Mouse (Mus musculus) erythroblast, adult 5-6 weeks (primary cell): ENCODE measurements around the gene Acoxl. TPM values are rescaled to one million over a fixed set of nuclear protein-coding genes. Genes with fewer than 3 reads are reported as not detected.
A peak's percentile ranks its signal among the peaks of the same experiment; 100 is the strongest.

Experiments used
- ATAC-seq: replicated peaks from 2 replicates; pipeline ENCODE4 v1.8.0; 2016; ENCODE audit warnings: moderate number of reproducible peaks, mild to moderate bottlenecking, moderate TSS enrichment, inconsistent platforms; ENCODE audit not compliant: poor library complexity, low FRiP score, severe bottlenecking
- total RNA-seq, 2 experiments: library from RNA; stranded (forward) in 1 of 2; stranded (reverse) in 1 of 2; fragments of 150-400 nt in 1 of 2; fragments of 200-764, 138-1000 nt in 1 of 2; gene quantifications; 2 replicates each; pipeline versions ENCODE4 v1.2.3 to v1.2.4; 2015 to 2017; ENCODE audit warnings: low replicate concordance in 2 of 2

Gene Acoxl
- total RNA-seq, 2 experiments from 2014 or later = not detected

- ATAC-seq = peak; percentile 25
Observed at GRCm38 (mm10) chr2:128127691-128128292, 289.1 kb downstream of the Acoxl start.

DNA sequence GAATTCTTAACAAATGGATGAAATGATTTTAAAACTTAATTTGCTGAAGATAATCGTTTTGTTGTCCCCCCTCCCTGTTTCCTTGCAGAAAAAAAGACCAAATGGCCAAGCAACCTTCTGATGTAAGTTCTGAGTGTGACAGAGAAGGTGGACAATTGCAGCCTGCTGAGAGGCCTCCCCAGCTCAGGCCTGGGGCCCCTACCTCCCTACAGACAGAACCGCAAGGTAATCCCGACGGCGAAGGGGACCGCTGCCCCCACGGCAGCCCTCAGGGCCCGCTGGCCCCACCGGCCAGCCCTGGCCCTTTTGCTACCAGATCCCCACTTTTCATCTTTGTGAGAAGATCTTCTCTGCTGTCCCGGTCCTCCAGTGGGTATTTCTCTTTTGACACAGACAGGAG, 289.9 kb downstream of the Acoxl start:
- no peak for ATAC-seq

DNA sequence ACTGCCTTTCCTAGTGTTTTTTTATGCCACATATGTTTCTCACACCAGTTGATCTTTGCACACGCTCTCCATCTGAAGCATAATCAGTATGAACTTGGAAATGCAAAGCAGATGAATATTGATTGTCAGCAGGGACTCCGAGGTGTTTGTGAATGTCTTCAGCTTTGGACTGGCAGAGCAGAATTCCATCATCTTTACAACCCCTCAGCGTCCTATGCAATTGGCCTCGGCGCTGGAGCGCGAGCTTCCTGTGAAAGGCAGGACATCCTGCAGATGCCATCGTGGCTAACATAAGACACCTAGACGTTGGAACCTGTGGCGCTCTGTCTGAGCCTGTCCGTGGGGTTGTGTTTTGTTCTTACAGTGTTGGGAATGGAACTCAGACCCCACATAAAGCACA, 292.8 kb downstream of the Acoxl start:
- ATAC-seq = no peak

- ATAC-seq = no peak
Observed at GRCm38 (mm10) chr2:128132635-128133034, 294.0 kb downstream of the Acoxl start.

DNA sequence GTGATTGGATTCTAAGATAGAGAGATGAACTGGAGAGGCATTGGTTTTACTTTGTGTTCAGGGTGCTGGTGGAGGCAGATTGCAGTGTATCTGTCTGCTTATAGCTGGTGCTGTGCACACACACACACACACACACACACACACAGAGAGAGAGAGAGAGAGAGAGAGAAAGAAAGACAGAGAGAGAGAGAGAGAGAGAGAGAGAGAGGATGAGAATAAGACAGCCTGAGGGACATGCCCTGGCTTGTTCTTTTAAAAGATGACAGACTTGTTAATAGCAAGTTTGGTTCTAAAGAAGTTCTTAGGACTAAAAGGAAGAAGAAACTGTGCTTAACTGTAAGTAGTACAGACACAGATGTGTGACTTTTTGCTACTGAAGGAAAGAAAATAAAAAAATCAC, 295.2 kb downstream of the Acoxl start:
- ATAC-seq = no peak

GRCm38 (mm10) chr2:128134474-128134873, 295.8 kb downstream of the Acoxl start:
- ATAC-seq = no peak

- no peak for ATAC-seq
Observed at GRCm38 (mm10) chr2:128134948-128135347, 296.3 kb downstream of the Acoxl start.

- ATAC-seq = no peak
Observed at GRCm38 (mm10) chr2:128136769-128137433, 298.2 kb downstream of the Acoxl start.

GRCm38 (mm10) chr2:128137480-128138276, 299.0 kb downstream of the Acoxl start:
- no peak for ATAC-seq

- ATAC-seq = no peak
Observed at GRCm38 (mm10) chr2:128138924-128139323, 300.2 kb downstream of the Acoxl start.

- ATAC-seq = no peak
Observed at GRCm38 (mm10) chr2:128139781-128140180, 301.1 kb downstream of the Acoxl start.

DNA sequence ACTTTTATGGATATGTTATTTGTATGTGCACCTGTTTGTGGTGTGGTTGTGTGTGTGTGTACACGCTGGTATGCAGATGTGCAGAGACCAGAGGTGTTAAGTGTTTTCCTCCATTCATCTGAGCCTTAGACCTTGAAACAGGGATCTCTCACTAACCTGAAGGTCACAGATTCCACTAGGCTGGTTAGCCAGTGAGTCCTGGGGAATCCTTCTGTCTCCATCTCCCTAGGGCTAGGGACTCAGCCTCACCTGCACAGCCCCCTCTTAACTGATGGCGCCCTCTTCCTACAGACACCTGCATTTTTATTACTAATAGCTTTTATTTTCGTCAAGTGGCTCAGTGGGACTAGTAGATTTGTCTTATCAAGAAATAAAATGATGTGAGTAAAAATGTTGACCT, 301.5 kb downstream of the Acoxl start:
- ATAC-seq = no peak

DNA sequence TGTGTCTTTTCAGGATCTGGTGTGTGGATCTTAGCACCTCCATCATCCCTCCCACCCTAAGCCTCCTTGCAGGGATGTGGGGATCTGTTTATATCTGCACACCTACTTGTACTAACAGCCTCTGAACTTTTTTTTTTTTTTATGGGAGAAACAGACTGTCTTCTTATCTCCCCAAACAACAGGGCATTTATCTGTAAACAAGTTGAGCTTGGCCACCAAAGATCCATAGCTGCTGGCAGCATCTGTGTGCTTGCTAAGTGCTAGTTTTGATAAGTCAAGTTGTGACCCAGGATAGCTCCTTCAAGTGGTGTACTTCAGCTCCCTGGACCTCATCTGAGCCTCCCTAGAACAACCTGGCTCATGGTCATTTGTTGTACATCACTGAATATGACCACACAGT, 305.3 kb downstream of the Acoxl start:
- ATAC-seq = peak; percentile 40; the same call in 1 of the 2 replicates

DNA sequence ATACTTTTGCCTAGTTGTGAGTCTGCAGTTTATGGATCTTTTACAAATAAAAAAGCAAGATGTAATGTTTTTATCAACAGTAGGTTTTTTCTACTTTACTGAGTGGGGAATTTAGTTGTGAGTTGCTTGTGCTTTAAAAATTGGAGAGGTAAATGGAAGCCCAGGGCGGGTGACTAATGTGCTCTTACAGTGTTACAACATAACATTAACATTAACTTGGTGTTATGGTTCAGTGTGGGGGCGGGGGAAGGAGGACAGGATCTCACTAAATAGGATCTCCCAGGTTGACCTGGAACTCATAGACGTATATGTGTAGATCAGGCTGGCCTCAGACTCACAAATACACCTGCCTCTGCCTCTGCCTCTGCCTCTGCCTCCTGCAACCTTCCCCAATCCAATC, 306.8 kb downstream of the Acoxl start:
- no peak for ATAC-seq

DNA sequence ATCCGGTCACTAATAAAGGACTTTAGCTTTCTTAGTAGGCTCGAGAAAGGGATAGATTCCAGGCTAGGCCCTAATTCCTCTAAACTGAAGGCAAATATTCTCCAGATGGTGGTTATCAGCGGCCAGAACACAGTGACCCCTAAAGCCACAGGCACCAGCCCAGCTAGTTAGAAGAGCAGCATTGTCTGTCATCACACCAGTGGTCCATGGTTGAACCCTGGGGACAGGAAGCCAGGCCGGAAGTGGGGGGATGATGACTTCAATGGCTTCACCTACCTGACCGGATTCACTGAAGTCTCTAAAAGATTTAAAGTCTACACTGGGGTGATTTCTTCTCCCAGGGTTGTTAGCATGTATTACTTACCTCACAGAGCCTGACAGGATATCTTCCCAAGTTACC, 310.9 kb downstream of the Acoxl start:
- no peak for ATAC-seq

DNA sequence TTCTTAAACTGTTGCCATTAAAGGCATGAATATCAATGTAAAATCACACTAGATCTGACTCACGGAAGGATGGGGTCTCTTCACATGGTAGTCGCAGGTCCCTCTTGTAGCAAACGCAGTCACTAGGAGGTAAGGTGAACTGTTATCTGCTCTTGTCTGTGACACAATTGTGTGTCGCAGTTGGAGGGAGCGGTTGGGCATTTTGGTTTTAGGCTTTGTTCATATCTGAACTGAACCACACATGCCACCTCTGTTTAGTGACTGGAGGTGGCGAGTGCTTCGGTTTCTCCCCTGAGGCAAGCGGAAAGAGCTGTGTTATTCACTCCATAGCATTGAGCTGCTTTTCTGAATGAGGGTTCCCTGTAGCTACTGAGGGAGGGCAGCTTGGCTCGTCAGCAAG, 313.5 kb downstream of the Acoxl start:
- no peak for ATAC-seq

DNA sequence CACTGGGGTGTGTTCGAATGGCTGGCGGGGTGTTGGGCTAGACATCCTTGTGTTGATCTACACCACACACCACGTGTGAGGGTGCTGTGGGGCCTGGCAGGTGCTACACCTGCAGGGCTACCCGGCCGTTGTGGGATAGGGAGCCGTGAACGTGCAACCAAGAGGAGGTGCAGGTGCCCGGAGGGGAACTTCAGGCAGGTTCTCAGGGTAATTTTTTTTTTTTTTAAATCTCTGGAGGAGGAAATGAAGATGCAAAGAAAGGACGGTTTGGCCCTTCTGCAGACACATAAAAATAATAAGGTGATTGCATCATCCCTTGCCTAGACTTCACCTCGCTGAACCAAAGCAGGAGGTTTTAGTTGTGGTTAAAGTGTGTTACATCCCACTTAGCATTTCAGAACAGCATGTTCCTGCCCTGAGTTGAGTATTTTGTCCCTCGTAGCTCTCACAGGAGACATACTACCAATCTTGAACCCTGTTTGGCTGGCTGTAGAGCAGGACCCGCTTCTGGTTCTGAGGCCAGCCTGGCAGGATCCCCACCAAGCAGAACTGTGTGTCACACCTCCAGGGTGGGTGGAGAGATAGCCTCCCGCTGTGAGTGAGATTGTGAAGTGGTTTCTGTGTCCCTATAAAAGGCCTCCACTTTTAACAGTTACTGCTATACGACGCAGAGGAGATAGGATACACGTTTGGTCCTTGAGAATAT, 314.3 kb downstream of the Acoxl start:
- no peak for ATAC-seq

DNA sequence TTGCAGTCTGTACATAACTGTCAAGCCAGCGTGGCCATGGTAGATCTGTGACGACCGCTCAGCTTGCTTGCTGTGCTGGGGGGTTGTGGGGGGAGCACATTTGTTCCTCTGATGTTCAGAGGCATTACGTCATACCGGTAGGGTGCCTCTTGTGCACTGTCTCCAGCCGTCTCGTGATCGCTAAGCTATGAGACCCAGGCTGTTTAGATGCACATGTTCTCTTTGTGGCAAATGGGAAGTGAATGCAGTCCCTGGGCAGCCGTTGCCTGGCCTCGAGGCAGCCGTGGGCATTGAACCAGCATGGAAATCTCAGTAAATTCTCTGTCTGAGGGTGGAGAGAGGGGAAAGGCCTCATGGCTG, 314.9 kb downstream of the Acoxl start:
- ATAC-seq = no peak

- peak; percentile 86 for ATAC-seq
Observed at GRCm38 (mm10) chr2:128155412-128156066, 316.9 kb downstream of the Acoxl start.

DNA sequence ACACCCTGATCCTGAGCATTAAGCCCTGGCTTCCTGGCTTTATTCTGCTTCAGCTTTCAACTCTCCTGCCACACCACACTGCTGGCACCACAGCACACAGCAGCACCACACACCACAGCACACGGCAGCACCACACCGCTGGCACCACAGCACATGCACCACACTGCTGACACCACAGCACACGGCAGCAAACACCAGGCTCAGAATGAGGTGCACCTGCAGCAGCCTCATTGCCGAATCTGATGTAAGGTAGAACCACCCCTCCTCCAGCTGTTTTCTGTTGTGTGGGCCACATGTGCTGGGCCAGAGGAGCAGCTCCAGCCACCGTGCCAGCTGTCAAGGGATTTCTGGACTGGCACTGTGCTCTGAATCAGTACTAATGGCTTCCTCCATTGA, 317.4 kb downstream of the Acoxl start:
- ATAC-seq = no peak
